Mouse (Mus musculus) layer of hippocampus, adult 9-11 months (tissue): ENCODE results near the gene Gm21958.
A peak's percentile ranks its signal among the peaks of the same experiment; 100 is the strongest.
"Not testable (repeated sequence)": the region's sequence is repeated elsewhere in the genome, so short reads cannot be mapped to it uniquely, and the experiment has no call there.

Source experiments
- DNase-seq: peaks from one replicate; pipeline ENCODE4 v3.0.0; 2022

Gene Gm21958

DNA sequence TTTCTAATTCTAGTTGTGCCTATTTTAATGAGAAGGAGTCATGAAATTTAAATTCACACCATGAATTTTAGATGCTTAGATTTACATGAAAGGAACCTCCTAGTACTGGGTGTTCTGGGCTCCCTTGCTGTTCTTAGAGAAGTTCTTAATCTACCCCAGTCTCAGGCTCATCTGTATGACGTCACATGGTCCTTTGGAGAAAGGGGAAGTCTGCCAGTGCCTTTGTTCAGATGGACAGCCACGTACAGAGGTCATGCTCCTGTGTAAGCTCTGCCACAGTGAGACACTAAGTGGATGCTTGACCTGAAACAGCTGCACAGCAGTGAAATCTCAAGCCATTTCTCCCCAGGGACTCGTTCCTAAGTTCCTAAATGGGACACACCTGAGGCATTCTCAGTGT, 4.8 kb upstream of the Gm21958 start:
- peak; percentile 69 for DNase-seq

- DNase-seq = no peak
Measured at GRCm38 (mm10) chr3:54717348-54717747, 3.2 kb upstream of the Gm21958 start.

DNA sequence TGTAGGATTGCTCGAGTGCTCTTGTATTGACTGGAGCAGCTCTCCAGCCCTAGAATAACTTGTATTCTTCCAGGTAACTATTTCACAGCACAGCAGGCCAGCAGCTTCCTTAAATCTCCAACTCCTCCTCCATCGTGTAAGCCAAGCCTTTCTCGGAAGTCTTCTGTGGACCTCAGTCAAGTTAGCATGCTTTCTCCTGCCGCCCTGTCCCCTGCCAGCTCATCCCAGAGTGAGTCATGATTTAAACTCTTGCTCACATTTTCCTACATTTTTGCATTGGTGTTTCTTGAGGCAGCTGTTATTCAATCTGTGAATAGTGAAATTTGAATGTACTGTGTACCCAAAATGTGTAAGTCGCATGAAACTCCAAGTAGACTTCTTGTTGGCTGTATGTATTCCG, 1.3 kb upstream of the Gm21958 start:
- DNase-seq = peak; percentile 28

DNA sequence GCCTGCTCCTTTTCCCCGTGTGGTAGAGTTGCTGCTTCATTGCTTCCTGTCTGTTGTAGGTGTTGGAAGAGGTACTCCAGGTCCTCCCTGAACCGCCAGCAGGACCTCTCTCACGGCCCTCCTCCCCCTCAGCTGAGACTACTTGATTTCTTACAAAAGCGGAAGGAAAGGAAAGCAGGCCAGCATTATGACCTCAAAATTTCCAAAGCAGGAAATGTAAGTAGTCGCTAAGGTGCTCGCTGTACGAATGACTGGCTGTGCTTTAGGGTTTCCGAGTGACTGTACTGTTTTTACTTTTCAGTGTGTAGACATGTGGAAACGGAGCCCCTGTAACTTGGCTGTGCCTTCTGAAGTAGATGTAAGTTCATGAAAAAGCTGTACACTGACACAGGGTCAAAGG, 5.2 kb downstream of the Gm21958 start:
- DNase-seq = no peak

DNA sequence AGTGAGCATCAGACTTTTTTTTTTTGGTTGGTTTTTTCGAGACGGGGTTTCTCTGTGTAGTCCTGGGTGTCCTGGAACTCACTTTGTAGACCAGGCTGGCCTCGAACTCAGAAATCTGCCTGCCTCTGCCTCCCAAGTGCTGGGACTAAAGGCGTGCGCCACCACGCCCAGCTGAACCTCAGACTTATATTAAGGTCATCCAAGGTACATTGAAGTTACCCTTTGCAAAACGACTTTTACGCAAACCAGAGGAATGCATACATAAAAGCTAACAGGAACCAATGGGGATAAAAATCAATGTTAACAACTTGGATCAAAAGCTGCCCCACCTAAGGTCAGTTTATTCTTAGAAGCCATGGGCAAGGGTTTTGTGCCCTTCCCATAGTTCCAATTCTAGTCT, 10.0 kb downstream of the Gm21958 start:
- DNase-seq = not testable (repeated sequence)

DNA sequence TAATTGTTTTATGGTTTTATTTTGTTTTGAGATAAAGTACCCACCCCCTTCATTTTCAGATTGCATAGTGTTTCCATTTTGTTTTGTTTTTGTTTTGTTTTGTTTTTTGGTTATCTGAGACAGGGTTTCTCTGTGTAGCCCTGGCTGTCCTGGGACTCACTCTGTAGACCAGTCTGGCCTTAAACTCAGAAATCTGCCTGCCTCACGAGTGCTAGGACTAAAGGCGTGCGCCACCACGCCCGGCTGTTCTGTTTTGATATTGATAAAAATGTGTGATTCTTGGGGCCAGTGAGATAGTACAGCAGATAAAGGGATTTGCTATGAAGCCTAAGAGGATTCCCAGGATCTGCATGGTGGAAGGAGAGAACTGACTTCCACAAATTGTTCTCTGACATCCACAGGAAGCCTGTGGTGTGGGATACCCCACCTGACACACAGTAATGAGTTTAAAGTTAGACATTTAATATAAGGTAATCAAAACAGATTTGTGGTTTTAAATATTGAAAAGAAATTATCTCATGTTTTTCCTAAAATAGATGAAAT, 14.3 kb downstream of the Gm21958 start:
- DNase-seq = no peak

DNA sequence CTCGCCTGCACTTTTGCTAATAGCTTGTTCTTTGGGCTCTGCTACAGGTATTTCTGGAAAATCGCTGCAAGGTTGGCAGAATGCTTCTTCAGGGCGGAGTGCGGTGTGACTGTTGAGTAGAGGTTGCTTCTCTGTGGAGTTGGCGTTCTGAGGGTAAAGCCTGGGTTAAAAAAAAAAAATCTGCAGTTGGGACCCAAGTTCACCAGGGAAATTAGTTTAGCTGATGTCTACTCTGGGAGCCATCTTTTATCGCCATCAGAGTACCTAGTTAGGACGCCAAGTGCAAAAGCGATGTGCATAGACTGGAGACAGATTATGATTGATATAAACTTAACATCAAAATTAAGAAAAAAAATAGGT, 21.1 kb downstream of the Gm21958 start:
- DNase-seq = no peak

- DNase-seq = peak; percentile 96
Measured at GRCm38 (mm10) chr3:54692202-54693055, 21.7 kb downstream of the Gm21958 start, which contains the start of gene Supt20. TSS of gene Supt20 (plus strand) at chr3:54692807.

DNA sequence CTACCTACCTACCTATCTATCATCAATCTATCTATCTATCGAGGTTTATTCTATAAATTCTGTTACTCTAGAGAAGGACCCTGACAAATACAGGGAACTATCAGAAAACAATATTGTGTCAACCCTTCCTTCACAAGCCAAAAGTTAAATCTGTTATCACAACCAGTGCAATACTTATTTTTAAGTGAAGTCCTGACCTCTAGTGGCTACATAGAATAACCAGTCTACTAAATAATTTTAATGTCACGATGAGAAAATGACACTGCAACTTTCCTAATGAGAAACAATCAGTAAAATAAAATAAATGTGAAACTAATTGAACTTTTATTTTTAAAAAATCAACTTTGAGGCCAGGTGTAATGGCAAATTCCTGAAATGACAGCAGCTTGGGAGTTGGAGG, 25.1 kb downstream of the Gm21958 start:
- DNase-seq = no peak

- no peak for DNase-seq
Measured at GRCm38 (mm10) chr3:54687245-54687644, 26.9 kb downstream of the Gm21958 start.

- no peak for DNase-seq
Measured at GRCm38 (mm10) chr3:54685202-54685601, 29.0 kb downstream of the Gm21958 start.

GRCm38 (mm10) chr3:54681310-54682204, 32.6 kb downstream of the Gm21958 start:
- no peak for DNase-seq

- DNase-seq = peak; percentile 8
Measured at GRCm38 (mm10) chr3:54676818-54677217, 37.3 kb downstream of the Gm21958 start.

GRCm38 (mm10) chr3:54672557-54673529, 41.3 kb downstream of the Gm21958 start:
- DNase-seq = peak; percentile 53

GRCm38 (mm10) chr3:54672111-54672510, 42.0 kb downstream of the Gm21958 start:
- DNase-seq = no peak

GRCm38 (mm10) chr3:54669559-54669958, 44.6 kb downstream of the Gm21958 start:
- no peak for DNase-seq

DNA sequence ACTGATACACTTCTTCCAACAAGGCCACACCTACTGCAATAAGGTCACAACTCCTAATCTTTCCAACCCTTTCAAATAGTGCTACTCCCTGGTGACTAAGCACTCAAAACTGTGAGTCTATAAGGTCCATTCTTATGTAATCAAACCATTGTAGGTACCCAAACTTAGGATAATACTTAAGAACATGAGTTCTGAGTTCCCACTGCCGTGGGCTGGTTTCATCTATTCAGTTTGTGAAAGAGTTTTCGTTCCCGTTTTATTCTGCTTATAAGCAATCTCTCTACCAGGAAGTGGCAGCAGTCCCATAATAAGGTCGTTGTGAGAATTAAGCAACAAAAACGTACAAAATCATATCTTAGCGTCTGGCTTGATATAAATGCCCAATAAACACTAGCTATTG, 45.4 kb downstream of the Gm21958 start:
- DNase-seq = no peak

DNA sequence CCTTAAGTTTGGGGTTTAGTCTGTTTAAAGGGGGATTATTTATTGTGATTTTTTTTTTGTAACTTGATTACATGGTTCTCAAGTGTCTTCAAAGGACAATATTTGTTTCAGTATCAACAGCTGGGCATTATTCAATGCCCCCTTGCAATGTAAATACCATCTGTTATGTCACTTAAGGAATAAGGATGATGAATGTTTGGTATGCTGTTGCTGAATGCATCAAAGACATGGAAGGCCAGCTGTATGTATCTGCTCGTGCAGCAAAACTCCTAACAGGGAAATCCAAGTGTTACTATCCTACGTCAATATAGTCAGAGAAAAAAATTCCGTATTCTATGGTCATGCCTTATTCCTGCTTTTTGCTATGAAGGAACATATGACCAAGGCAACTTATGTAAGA, 46.0 kb downstream of the Gm21958 start:
- no peak for DNase-seq
